Mouse (Mus musculus) lung, postnatal 4 days (tissue): Measurements from ENCODE around the gene Smarca2.

ENCODE experiments used
- DNase-seq, 2 experiments: peaks; one replicate each; pipeline ENCODE4 v3.0.0; 2021

Gene Smarca2

GRCm38 (mm10) chr19:26604755-26605300, at the start of gene Smarca2:
TSS of gene Smarca2 (plus strand) at chr19:26605050.
- DNase-seq = peak; percentile 97 to 99

- DNase-seq = no peak
Measured at GRCm38 (mm10) chr19:26564850-26565249, 40.0 kb upstream of the Smarca2 start.

- DNase-seq = no peak
Measured at GRCm38 (mm10) chr19:26566109-26566508, 38.7 kb upstream of the Smarca2 start.

GRCm38 (mm10) chr19:26568236-26568635, 36.6 kb upstream of the Smarca2 start:
- DNase-seq = no peak

GRCm38 (mm10) chr19:26568941-26569340, 35.9 kb upstream of the Smarca2 start:
- no peak for DNase-seq

- DNase-seq = no peak
Measured at GRCm38 (mm10) chr19:26569461-26569860, 35.4 kb upstream of the Smarca2 start.

- no peak for DNase-seq
Measured at GRCm38 (mm10) chr19:26579645-26580044, 25.2 kb upstream of the Smarca2 start.

GRCm38 (mm10) chr19:26580061-26580460, 24.8 kb upstream of the Smarca2 start:
- DNase-seq = no peak

- DNase-seq = no peak
Measured at GRCm38 (mm10) chr19:26594661-26595060, 10.2 kb upstream of the Smarca2 start.

- no peak for DNase-seq
Measured at GRCm38 (mm10) chr19:26601459-26601858, 3.4 kb upstream of the Smarca2 start.

GRCm38 (mm10) chr19:26603296-26603860, 1.5 kb upstream of the Smarca2 start:
- no peak for DNase-seq

- DNase-seq = no peak
Measured at GRCm38 (mm10) chr19:26603906-26604754, 720 bp upstream of the Smarca2 start.

GRCm38 (mm10) chr19:26605438-26606320, 829 bp downstream of the Smarca2 start:
- DNase-seq = peak; percentile 59 to 70

GRCm38 (mm10) chr19:26606321-26607155, 1.7 kb downstream of the Smarca2 start:
- DNase-seq = peak; percentile 79 to 82

GRCm38 (mm10) chr19:26607156-26607536, 2.3 kb downstream of the Smarca2 start:
- DNase-seq = peak; percentile 83 to 86

GRCm38 (mm10) chr19:26607551-26608433, 2.9 kb downstream of the Smarca2 start:
- DNase-seq = peak in 1 of 2 experiments; percentile 49

- no peak for DNase-seq
Measured at GRCm38 (mm10) chr19:26608434-26608812, 3.6 kb downstream of the Smarca2 start.

- DNase-seq = no peak
Measured at GRCm38 (mm10) chr19:26609637-26610036, 4.8 kb downstream of the Smarca2 start.

GRCm38 (mm10) chr19:26612995-26613394, 8.1 kb downstream of the Smarca2 start:
- DNase-seq = peak; percentile 21 to 69

- DNase-seq = peak in 1 of 2 experiments; percentile 40
Measured at GRCm38 (mm10) chr19:26613665-26614064, 8.8 kb downstream of the Smarca2 start.

- no peak for DNase-seq
Measured at GRCm38 (mm10) chr19:26616271-26616670, 11.4 kb downstream of the Smarca2 start.
